Mouse (Mus musculus): ENCODE measurements around the gene Rufy4. TPM values are rescaled to one million over a fixed set of nuclear protein-coding genes. Genes with fewer than 3 reads are reported as not detected.

Gene Rufy4
- total RNA-seq (2014; fragmentation: Nextera tagmentation) = not detected in 2 replicates
- 0.70 TPM in 1 of 2 replicates, not detected in the other for total RNA-seq (2017)

- ATAC-seq (replicated peaks; ENCODE audit: low FRiP score, low TSS enrichment, poor library complexity, severe bottlenecking) = peak; percentile 74
These were observed at the start of gene Rufy4 for GRCm38 (mm10) chr1:74124991-74125552. Rufy4 (plus strand) TSS chr1:74125541.

- ATAC-seq (replicated peaks; ENCODE audit: low FRiP score, low TSS enrichment, poor library complexity, severe bottlenecking) = no peak
These were observed 49.1 kb upstream of the Rufy4 start for GRCm38 (mm10) chr1:74076230-74076629.

GRCm38 (mm10) chr1:74077353-74077752 is 48.0 kb upstream of the Rufy4 start:
- peak; percentile 72 for ATAC-seq (replicated peaks; ENCODE audit: low FRiP score, low TSS enrichment, poor library complexity, severe bottlenecking)

GRCm38 (mm10) chr1:74081573-74081989 is 43.8 kb upstream of the Rufy4 start:
- peak; percentile 23; the same call in 1 of the 2 replicates for ATAC-seq (replicated peaks; ENCODE audit: low FRiP score, low TSS enrichment, poor library complexity, severe bottlenecking)

GRCm38 (mm10) chr1:74082841-74083463 is 42.4 kb upstream of the Rufy4 start:
- ATAC-seq (replicated peaks; ENCODE audit: low FRiP score, low TSS enrichment, poor library complexity, severe bottlenecking) = peak; percentile 66

- ATAC-seq (replicated peaks; ENCODE audit: low FRiP score, low TSS enrichment, poor library complexity, severe bottlenecking) = no peak
These were observed 41.2 kb upstream of the Rufy4 start for GRCm38 (mm10) chr1:74084065-74084705.

- ATAC-seq (replicated peaks; ENCODE audit: low FRiP score, low TSS enrichment, poor library complexity, severe bottlenecking) = no peak
These were observed 40.6 kb upstream of the Rufy4 start for GRCm38 (mm10) chr1:74084752-74085151.

GRCm38 (mm10) chr1:74085566-74085965 is 39.8 kb upstream of the Rufy4 start:
- no peak for ATAC-seq (replicated peaks; ENCODE audit: low FRiP score, low TSS enrichment, poor library complexity, severe bottlenecking)

GRCm38 (mm10) chr1:74088569-74088968 is 36.8 kb upstream of the Rufy4 start:
- no peak for ATAC-seq (replicated peaks; ENCODE audit: low FRiP score, low TSS enrichment, poor library complexity, severe bottlenecking)

GRCm38 (mm10) chr1:74090329-74090728 is 35.0 kb upstream of the Rufy4 start:
- no peak for ATAC-seq (replicated peaks; ENCODE audit: low FRiP score, low TSS enrichment, poor library complexity, severe bottlenecking)

GRCm38 (mm10) chr1:74091138-74091537 is 34.2 kb upstream of the Rufy4 start:
- ATAC-seq (replicated peaks; ENCODE audit: low FRiP score, low TSS enrichment, poor library complexity, severe bottlenecking) = no peak

GRCm38 (mm10) chr1:74091611-74092224 is 33.6 kb upstream of the Rufy4 start:
- ATAC-seq (replicated peaks; ENCODE audit: low FRiP score, low TSS enrichment, poor library complexity, severe bottlenecking) = no peak

GRCm38 (mm10) chr1:74092242-74092641 is 33.1 kb upstream of the Rufy4 start:
- ATAC-seq (replicated peaks; ENCODE audit: low FRiP score, low TSS enrichment, poor library complexity, severe bottlenecking) = no peak

- ATAC-seq (replicated peaks; ENCODE audit: low FRiP score, low TSS enrichment, poor library complexity, severe bottlenecking) = no peak
These were observed 31.9 kb upstream of the Rufy4 start for GRCm38 (mm10) chr1:74093447-74093846.

- no peak for ATAC-seq (replicated peaks; ENCODE audit: low FRiP score, low TSS enrichment, poor library complexity, severe bottlenecking)
These were observed 30.7 kb upstream of the Rufy4 start for GRCm38 (mm10) chr1:74094497-74095270.

- no peak for ATAC-seq (replicated peaks; ENCODE audit: low FRiP score, low TSS enrichment, poor library complexity, severe bottlenecking)
These were observed 30.0 kb upstream of the Rufy4 start for GRCm38 (mm10) chr1:74095296-74095695.

- no peak for ATAC-seq (replicated peaks; ENCODE audit: low FRiP score, low TSS enrichment, poor library complexity, severe bottlenecking)
These were observed 29.6 kb upstream of the Rufy4 start for GRCm38 (mm10) chr1:74095728-74096127.

- peak; percentile 42 for ATAC-seq (replicated peaks; ENCODE audit: low FRiP score, low TSS enrichment, poor library complexity, severe bottlenecking)
These were observed 27.0 kb upstream of the Rufy4 start for GRCm38 (mm10) chr1:74098004-74099000.

Data from megakaryocyte-erythroid progenitor cell, adult 5-6 weeks (primary cell).